Mouse (Mus musculus): ENCODE measurements around the gene Tnip1. TPM values are rescaled to one million over a fixed set of nuclear protein-coding genes. Genes with fewer than 3 reads are reported as not detected.
A peak's percentile ranks its signal among the peaks of the same experiment; 100 is the strongest.

The Tnip1 gene
- polyA plus RNA-seq, 1 experiment = 20.6 TPM

- peak; percentile 95 for DNase-seq
These were observed 96.3 kb downstream of the Tnip1 start, which contains the start of gene Hint1 for GRCm38 (mm10) chr11:54866119-54867048. Hint1 (plus strand) TSS chr11:54866383.

GRCm38 (mm10) chr11:54865330-54866085 is 97.2 kb downstream of the Tnip1 start:
- DNase-seq = no peak
- no peak for TF ChIP-seq CTCF (conservative IDR thresholded peaks at IDR 0.05; ENCODE audit: insufficient read depth, insufficient read length, low read depth, low read length)
- Histone ChIP-seq H3K36me3 (ENCODE audit: control insufficient read depth, insufficient read depth, low read length) (peaks cover 1% of the 10 kb centered on the region; the same call in 1 of the 2 replicates), H3K4me1 (ENCODE audit: control insufficient read depth, insufficient read depth, low read length) (peaks cover 4% of the 10 kb centered on the region; the same call in 1 of the 2 replicates), H3K27ac (ENCODE audit: insufficient read depth, low read depth, low read length) (no peak overlapping the region), H3K27me3 (replicated peaks; ENCODE audit: control insufficient read depth, insufficient read depth, low read length) (no peaks in the 10 kb centered on the region), H3K4me3 (ENCODE audit: insufficient read depth, low read depth, low read length) (peak overlapping the region; percentile 39)
- WGBS = 69% methylated on average over 6 of the region's 6 CpGs

More at GRCm38 (mm10) chr11:54866119-54867048, 96.3 kb downstream of the Tnip1 start, which contains the start of gene Hint1:
- no peaks in the 10 kb centered on the region for H3K27me3 ChIP-seq (replicated peaks; ENCODE audit: control insufficient read depth, insufficient read depth, low read length)
- H3K4me1 ChIP-seq (ENCODE audit: control insufficient read depth, insufficient read depth, low read length) = peaks cover 4% of the 10 kb centered on the region; the same call in 1 of the 2 replicates
- WGBS = under 1% methylated on average over 107 of the region's 107 CpGs
- peak within 1 kb of the TSS; percentile 89 for H3K4me3 ChIP-seq (ENCODE audit: insufficient read depth, low read depth, low read length)
- peaks cover 5% of the 10 kb centered on the region; the same call in 1 of the 2 replicates for H3K36me3 ChIP-seq (ENCODE audit: control insufficient read depth, insufficient read depth, low read length)
- peak within 1 kb of the TSS; percentile 90 for H3K27ac ChIP-seq (ENCODE audit: insufficient read depth, low read depth, low read length)
- TF ChIP-seq CTCF (conservative IDR thresholded peaks at IDR 0.05; ENCODE audit: insufficient read depth, insufficient read length, low read depth, low read length) (no peak), POLR2A (IDR thresholded peaks at IDR 0.05; ENCODE audit: low read depth, low read length) (peak; percentile 46)

- DNase-seq = peak; percentile 68
- H3K4me1 ChIP-seq (ENCODE audit: control insufficient read depth, insufficient read depth, low read length) = no peaks in the 10 kb centered on the region
- 30% methylated on average over 10 of the region's 10 CpGs for WGBS
- no peak for TF ChIP-seq POLR2A (IDR thresholded peaks at IDR 0.05; ENCODE audit: low read depth, low read length)
- TF ChIP-seq CTCF (conservative IDR thresholded peaks at IDR 0.05; ENCODE audit: insufficient read depth, insufficient read length, low read depth, low read length) = peak; percentile 85
- no peaks in the 10 kb centered on the region for H3K36me3 ChIP-seq (ENCODE audit: control insufficient read depth, insufficient read depth, low read length)
- no peak overlapping the region for H3K4me3 ChIP-seq (ENCODE audit: insufficient read depth, low read depth, low read length)
- no peak overlapping the region for H3K27ac ChIP-seq (ENCODE audit: insufficient read depth, low read depth, low read length)
- no peaks in the 10 kb centered on the region for H3K27me3 ChIP-seq (replicated peaks; ENCODE audit: control insufficient read depth, insufficient read depth, low read length)
These were observed 99.8 kb downstream of the Tnip1 start for GRCm38 (mm10) chr11:54862621-54863520.

GRCm38 (mm10) chr11:54861471-54862420 is 101.0 kb downstream of the Tnip1 start:
- no peak for DNase-seq
- 90% methylated on average over 5 of the region's 5 CpGs for WGBS
- Histone ChIP-seq H3K27ac (ENCODE audit: insufficient read depth, low read depth, low read length) (no peak overlapping the region), H3K4me1 (ENCODE audit: control insufficient read depth, insufficient read depth, low read length) (no peaks in the 10 kb centered on the region), H3K27me3 (replicated peaks; ENCODE audit: control insufficient read depth, insufficient read depth, low read length) (no peaks in the 10 kb centered on the region), H3K4me3 (ENCODE audit: insufficient read depth, low read depth, low read length) (no peak overlapping the region), H3K36me3 (ENCODE audit: control insufficient read depth, insufficient read depth, low read length) (no peaks in the 10 kb centered on the region)
- TF ChIP-seq CTCF (conservative IDR thresholded peaks at IDR 0.05; ENCODE audit: insufficient read depth, insufficient read length, low read depth, low read length) = no peak

Other genes with a start within 250 kb of the Tnip1 start
- 26.5 and 30.6 TPM in 2 replicates for gene Cdc42se2, start 175.2 kb downstream of the Tnip1 start, polyA plus RNA-seq (2012; rRNA removed)
- 1.4 and 3.9 TPM in 2 replicates for gene Lyrm7, start 102.0 kb downstream of the Tnip1 start, polyA plus RNA-seq (2012; rRNA removed)
- 1,115 and 1,173 TPM in 2 replicates for gene Hint1, start 96.5 kb downstream of the Tnip1 start, polyA plus RNA-seq (2012; rRNA removed)
- gene Gpx3, start 60.5 kb downstream of the Tnip1 start, polyA plus RNA-seq (2012; rRNA removed) = 28,844 and 31,623 TPM in 2 replicates
- gene Anxa6, start 70.5 kb upstream of the Tnip1 start, polyA plus RNA-seq (2012; rRNA removed) = 76.5 and 87.9 TPM in 2 replicates
- gene Ccdc69, start 115.2 kb upstream of the Tnip1 start, polyA plus RNA-seq (2012; rRNA removed) = 1.6 and 2.0 TPM in 2 replicates
- 216 TPM in 2 replicates for gene Gm2a, start 135.2 kb upstream of the Tnip1 start, polyA plus RNA-seq (2012; rRNA removed)
- gene Slc36a3, start 188.8 kb upstream of the Tnip1 start, polyA plus RNA-seq (2012; rRNA removed) = 0.04 and 0.11 TPM in 2 replicates
- 35.4 and 36.9 TPM in 2 replicates for gene Slc36a2, start 222.2 kb upstream of the Tnip1 start, polyA plus RNA-seq (2012; rRNA removed)
- 60.5 and 63.4 TPM in 2 replicates for gene Slc36a1, start 241.4 kb upstream of the Tnip1 start, polyA plus RNA-seq (2012; rRNA removed)